Mouse (Mus musculus) E14TG2a.4 (cell line): Measurements from ENCODE around the gene Zfp692.
"Not testable (repeated sequence)": the region's sequence is repeated elsewhere in the genome, so short reads cannot be mapped to it uniquely, and the experiment has no call there.

Source experiments
- H3K27me3 ChIP-seq: 2 replicates; pipeline ENCODE4 v1.6.1; 2014; ENCODE audit warnings: low read length, control low read depth; ENCODE audit not compliant: insufficient read depth
- H3K36me3 ChIP-seq: 2 replicates; pipeline ENCODE4 v1.6.1; 2014; ENCODE audit warnings: low read length, control low read depth; ENCODE audit not compliant: insufficient read depth
- H3K4me1 ChIP-seq: replicated peaks from 2 replicates; pipeline ENCODE4 v1.6.1; 2014; ENCODE audit warnings: low read depth, low read length, control low read depth
- H3K4me3 ChIP-seq: replicated peaks from 2 replicates; pipeline ENCODE4 v1.5.1; 2014; ENCODE audit warnings: mild to moderate bottlenecking, low read length
- H3K9me3 ChIP-seq: 2 replicates; pipeline ENCODE4 v1.6.1; 2014; ENCODE audit warnings: low read length, control low read depth
- CTCF ChIP-seq: conservative IDR thresholded peaks from 2 replicates; pipeline ENCODE4 v1.5.1; 2014; ENCODE audit warnings: low read length
- NANOG ChIP-seq: IDR thresholded peaks from 2 replicates; pipeline ENCODE4 v1.6.1; 2014; ENCODE audit warnings: borderline replicate concordance, low read length, mixed read lengths
- POU5F1 ChIP-seq: IDR thresholded peaks from 2 replicates; pipeline ENCODE4 v1.6.1; 2014; ENCODE audit warnings: low read length, borderline replicate concordance

Zfp692 gene

GRCm38 (mm10) chr11:58353709-58354108, 46.8 kb downstream of the Zfp692 start:
- Histone ChIP-seq H3K36me3 (no peaks in the 10 kb centered on the region), H3K27me3 (no peaks in the 10 kb centered on the region), H3K4me1 (no peaks in the 10 kb centered on the region), H3K4me3 (no peak overlapping the region), H3K9me3 (peaks cover 2% of the 10 kb centered on the region; the same call in 1 of the 2 replicates)
- TF ChIP-seq POU5F1 (no peak), NANOG (no peak), CTCF (no peak)

- no peaks in the 10 kb centered on the region for H3K27me3 ChIP-seq
- H3K36me3 ChIP-seq, result no peaks in the 10 kb centered on the region
- TF ChIP-seq CTCF (no peak), NANOG (no peak), POU5F1 (no peak)
- no peaks in the 10 kb centered on the region for H3K4me1 ChIP-seq
- H3K9me3 ChIP-seq, result peaks cover 2% of the 10 kb centered on the region; the same call in 1 of the 2 replicates
- no peak overlapping the region for H3K4me3 ChIP-seq
Measured at GRCm38 (mm10) chr11:58354476-58354875, 47.6 kb downstream of the Zfp692 start.

- Histone ChIP-seq H3K36me3 (no peaks in the 10 kb centered on the region), H3K27me3 (no peaks in the 10 kb centered on the region), H3K9me3 (peaks cover 2% of the 10 kb centered on the region; the same call in 1 of the 2 replicates), H3K4me3 (no peak overlapping the region), H3K4me1 (no peaks in the 10 kb centered on the region)
- TF ChIP-seq CTCF, result no peak
- no peak for TF ChIP-seq POU5F1
- TF ChIP-seq NANOG, result no peak
Measured at GRCm38 (mm10) chr11:58354927-58355326, 48.1 kb downstream of the Zfp692 start.

GRCm38 (mm10) chr11:58357042-58357441, 50.2 kb downstream of the Zfp692 start:
- peaks cover 2% of the 10 kb centered on the region; the same call in 1 of the 2 replicates for H3K9me3 ChIP-seq
- H3K4me3 ChIP-seq, result no peak overlapping the region
- no peak for TF ChIP-seq NANOG
- TF ChIP-seq CTCF, result no peak
- no peak for TF ChIP-seq POU5F1
- H3K36me3 ChIP-seq, result no peaks in the 10 kb centered on the region
- H3K27me3 ChIP-seq, result no peaks in the 10 kb centered on the region
- H3K4me1 ChIP-seq, result no peaks in the 10 kb centered on the region

- peaks cover 2% of the 10 kb centered on the region; the same call in 1 of the 2 replicates for H3K9me3 ChIP-seq
Measured at GRCm38 (mm10) chr11:58357844-58358534, 51.1 kb downstream of the Zfp692 start.

GRCm38 (mm10) chr11:58362562-58362961, 55.7 kb downstream of the Zfp692 start:
- not testable (repeated sequence) for H3K4me3 ChIP-seq, H3K9me3 ChIP-seq, H3K36me3 ChIP-seq, H3K4me1 ChIP-seq, H3K27me3 ChIP-seq

More at GRCm38 (mm10) chr11:58357844-58358534, 51.1 kb downstream of the Zfp692 start:
- Histone ChIP-seq H3K27me3 (no peaks in the 10 kb centered on the region), H3K4me3 (no peak overlapping the region), H3K36me3 (no peaks in the 10 kb centered on the region), H3K4me1 (no peaks in the 10 kb centered on the region)
- TF ChIP-seq NANOG, result no peak
- no peak for TF ChIP-seq CTCF
- no peak for TF ChIP-seq POU5F1
